Mouse (Mus musculus): ENCODE measurements around the gene Hnrnpl. TPM values are rescaled to one million over a fixed set of nuclear protein-coding genes. Genes with fewer than 3 reads are reported as not detected.

The Hnrnpl gene
- total RNA-seq, 4 experiments from 2014 or later = 403 to 453 (median 434) TPM

DNA sequence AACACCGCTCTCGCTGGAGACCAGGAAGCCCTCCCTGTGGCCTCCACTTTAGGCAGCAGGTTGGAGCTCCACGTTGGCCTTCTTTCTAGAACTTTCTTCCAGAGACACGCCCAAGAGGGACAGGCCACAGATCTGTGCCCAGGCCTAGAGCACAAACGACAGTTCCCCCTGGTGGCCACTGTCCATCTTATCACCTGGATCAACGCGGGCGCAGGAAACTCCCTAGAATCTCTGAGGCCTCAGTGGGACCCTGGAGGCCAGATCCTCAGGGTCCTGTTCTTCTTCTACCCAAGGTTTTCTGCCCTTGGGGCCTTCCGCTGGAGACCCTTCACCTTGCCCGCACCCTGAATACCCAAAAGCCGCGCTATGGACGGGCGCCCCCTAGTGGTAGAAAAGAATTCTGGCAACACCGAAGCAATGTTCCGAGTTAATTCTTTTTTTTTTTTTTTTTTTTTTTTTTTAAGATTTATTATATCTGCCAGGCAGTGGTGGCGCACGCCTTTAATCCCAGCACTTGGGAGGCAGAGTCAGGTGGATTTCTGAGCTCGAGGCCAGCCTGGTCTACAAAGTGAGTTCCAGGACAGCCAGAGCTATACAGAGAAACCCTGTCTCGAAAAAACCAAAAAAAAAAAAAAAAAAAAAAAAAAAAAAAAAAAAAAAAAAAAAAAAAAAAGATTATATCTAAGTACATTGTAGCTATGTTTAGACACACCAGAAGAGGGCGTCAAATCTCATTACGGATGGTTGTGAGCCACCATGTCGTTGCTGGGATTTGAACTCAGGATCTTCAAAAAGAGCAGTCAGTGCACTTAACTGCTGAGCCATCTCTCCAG, 59.4 kb downstream of the Hnrnpl start:
- peak in 1 of 2 experiments; percentile 49 for DNase-seq (ENCODE audit: low spot score in 2 of 2)

DNA sequence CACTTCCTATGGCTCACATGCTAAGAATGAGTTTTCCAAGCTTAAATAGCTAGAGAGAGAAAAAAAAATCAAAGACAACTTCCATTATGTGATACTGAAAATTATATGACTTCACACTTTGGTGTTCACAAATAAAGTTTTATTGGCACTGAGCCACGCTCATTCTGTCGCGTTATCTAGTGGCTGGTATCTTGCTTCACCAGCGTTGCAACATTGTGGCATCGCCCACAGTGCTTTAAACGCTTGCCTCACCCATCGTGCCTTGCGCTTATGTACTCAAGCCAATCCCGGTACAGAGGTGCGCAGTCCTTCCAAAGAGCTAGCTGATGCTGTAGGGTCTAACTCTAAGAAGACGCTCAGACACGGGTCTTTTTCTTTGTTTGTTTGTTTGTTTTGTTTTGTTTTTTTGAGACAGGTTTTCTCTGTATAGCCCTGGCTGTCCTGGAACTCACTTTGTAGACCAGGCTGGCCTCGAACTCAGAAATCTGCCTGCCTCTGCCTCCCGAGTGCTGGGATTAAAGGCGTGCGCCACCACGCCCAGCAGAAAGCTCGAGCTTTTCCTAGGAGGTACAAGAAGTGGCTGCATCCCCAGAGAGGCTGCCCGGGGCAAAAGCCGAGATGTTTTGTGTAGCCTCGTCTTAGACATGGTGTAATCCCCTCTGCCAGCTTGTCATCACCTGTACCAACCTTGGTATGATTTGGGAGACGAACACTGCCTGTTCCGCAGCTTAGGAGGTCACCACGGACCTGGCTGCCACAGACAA, 62.7 kb downstream of the Hnrnpl start:
- no peak for DNase-seq (ENCODE audit: low spot score in 2 of 2)

Other genes starting within 250 kb of the Hnrnpl start
- gene Samd4b, start 210.4 kb upstream of the Hnrnpl start, total RNA-seq (2022) = 10 to 100 TPM; 62.6 to 73.9 (median 66.2) TPM
- 10 to 100 TPM; 12.2 to 14.2 (median 13.1) TPM for gene Pak4, start 210.4 kb upstream of the Hnrnpl start, total RNA-seq (2022)
- gene Acp7, start 177.2 kb upstream of the Hnrnpl start, total RNA-seq (2022) = 1 to 10 TPM; 2.2 to 3.8 (median 2.4) TPM
- gene Fbxo27, start 115.7 kb upstream of the Hnrnpl start, total RNA-seq (2022) = 10 to 100 TPM; 16.1 to 30.5 (median 22.7) TPM
- 1 to 10 TPM in 3 of 4 experiments, under 1 TPM in 1; 0.74 to 2.0 (median 1.8) TPM for gene Fbxo17, start 91.7 kb upstream of the Hnrnpl start, total RNA-seq (2022)
- gene Mrps12, start 66.7 kb upstream of the Hnrnpl start, total RNA-seq (2022) = 10 to 100 TPM; 51.7 to 65.6 (median 53.9) TPM
- 10 to 100 TPM; 11.2 to 13.9 (median 12.0) TPM for gene Sars2, start 66.5 kb upstream of the Hnrnpl start, total RNA-seq (2022)
- 1 to 10 TPM in 2 of 4 experiments, under 1 TPM in 2; 0.32 to 1.4 (median 0.87) TPM for gene Ccer2, start 52.4 kb upstream of the Hnrnpl start, total RNA-seq (2022)
- 100 to 1,000 TPM; 129 to 157 (median 142) TPM for gene Sirt2, start 41.8 kb upstream of the Hnrnpl start, total RNA-seq (2022)
- 10 to 100 TPM; 23.0 to 25.5 (median 24.7) TPM for gene Nfkbib, start 41.0 kb upstream of the Hnrnpl start, total RNA-seq (2022)
- 1 to 10 TPM; 2.5 to 5.3 (median 3.8) TPM for gene Rinl, start 19.6 kb upstream of the Hnrnpl start, total RNA-seq (2022)
- gene Ech1, start 16.7 kb downstream of the Hnrnpl start, total RNA-seq (2022) = 10 to 100 TPM; 64.2 to 77.6 (median 67.7) TPM
- 1 to 10 TPM; 2.4 to 6.9 (median 4.9) TPM for gene Lgals4, start 25.3 kb downstream of the Hnrnpl start, total RNA-seq (2022)
- gene Lgals7, start 55.3 kb downstream of the Hnrnpl start, total RNA-seq (2022) = not detected
- under 1 TPM; 0.25 to 0.61 (median 0.41) TPM for gene Capn12, start 72.9 kb downstream of the Hnrnpl start, total RNA-seq (2022)
- 100 to 1,000 TPM; 136 to 138 (median 137) TPM for gene Actn4, start 153.8 kb downstream of the Hnrnpl start, total RNA-seq (2022)
- gene Eif3k, start 173.3 kb downstream of the Hnrnpl start, total RNA-seq (2022) = 100 to 1,000 TPM; 182 to 214 (median 197) TPM
- 1 to 10 TPM; 1.3 to 3.5 (median 1.7) TPM for gene Map4k1, start 173.5 kb downstream of the Hnrnpl start, total RNA-seq (2022)

All from layer of hippocampus, adult 8-10 months (tissue).